Mouse (Mus musculus) layer of hippocampus, adult 18-20 months (tissue): ENCODE results near the gene Hoxc12. TPM values are rescaled to one million over a fixed set of nuclear protein-coding genes. Genes with fewer than 3 reads are reported as not detected.

ENCODE experiments used
- DNase-seq, 2 experiments: peaks; one replicate each; pipeline ENCODE4 v3.0.0; 2022; ENCODE audit warnings: low spot score in 2 of 2
- total RNA-seq, 2 experiments: library from RNA; stranded (reverse); gene quantifications; 2 replicates each; pipeline ENCODE4 v1.2.3; 2021

Hoxc12 gene
- total RNA-seq, 2 experiments from 2014 or later, result not detected

- DNase-seq, result no peak
Measured at GRCm38 (mm10) chr15:102937036-102937666, 594 bp downstream of the Hoxc12 start.

DNA sequence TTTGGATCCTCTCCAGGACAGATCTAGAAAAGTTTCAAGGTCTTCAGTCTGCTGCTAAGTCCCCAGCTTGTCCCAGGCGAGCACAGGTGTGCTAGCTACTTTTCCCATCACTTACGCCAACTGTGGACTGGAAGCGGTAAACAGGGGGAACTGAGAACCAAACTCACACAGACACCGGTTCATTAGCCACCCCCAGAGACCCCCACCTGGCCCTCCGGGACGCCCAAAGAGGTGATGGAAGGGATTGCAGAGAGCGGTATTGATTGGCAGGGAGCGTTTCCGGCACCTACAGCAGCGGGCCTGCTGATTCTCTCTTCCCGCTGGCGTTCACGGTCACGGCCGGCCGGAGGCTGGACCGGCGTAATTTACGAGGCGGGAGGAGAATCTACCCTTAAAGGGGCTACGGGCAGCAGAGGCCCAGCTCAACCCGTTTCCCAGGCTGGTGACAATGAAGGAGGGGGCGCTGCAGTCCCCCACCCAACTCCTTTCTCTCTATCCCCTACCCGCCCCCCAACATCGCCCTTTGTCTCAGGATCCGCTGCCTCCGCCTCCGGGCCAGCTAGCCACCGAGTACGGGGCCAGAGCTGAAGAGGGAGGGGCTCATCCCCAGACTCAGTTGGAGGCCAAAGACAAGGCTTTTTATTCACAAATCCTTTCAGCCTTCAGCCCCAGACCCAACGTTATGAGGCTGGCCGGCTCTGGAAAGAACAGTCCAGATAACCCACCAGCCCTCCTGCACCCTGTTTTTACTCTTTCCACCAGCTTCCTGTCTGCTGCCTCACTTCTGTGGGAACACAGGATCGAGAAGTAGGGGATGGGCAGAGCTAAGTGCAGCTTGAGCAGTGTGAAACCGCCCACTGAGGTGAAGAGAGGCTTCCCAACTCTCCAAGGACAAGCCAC, 2.9 kb downstream of the Hoxc12 start:
- no peak for DNase-seq

DNA sequence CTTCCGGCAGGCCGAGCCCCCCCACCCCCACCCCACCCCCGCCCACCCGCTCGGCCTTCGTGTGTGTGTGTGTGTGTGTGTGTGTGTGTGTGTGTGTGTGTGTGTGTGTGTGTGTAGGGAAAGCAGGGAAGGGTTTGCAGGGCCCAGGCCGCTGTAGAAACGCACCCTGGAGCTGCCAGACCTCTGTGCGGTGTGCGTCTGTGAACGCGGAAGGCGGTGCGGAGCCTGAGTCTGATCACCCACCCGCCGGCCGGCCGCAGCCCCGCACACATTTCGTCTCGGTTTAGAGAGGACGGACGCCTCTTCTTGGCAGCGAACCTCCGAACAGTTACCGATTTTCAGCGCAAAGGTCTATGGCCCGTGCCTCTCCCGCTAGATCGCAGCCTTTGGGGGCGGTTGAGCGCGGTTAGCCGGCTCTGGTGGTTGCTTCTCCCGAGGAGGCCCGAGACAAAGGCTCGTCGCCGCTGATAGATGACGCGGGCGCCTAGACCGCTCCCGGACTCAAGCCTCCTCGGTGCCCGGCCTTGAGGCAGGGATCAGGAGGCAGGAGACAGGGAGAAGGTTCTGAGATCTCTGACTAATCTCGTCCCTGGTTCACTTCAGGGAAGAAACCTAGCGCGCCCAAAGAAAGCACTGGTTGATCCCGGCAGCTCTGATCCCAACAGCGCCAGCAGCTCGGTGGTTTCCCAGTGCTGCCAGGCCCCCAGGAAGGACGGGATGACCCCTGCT, 6.3 kb downstream of the Hoxc12 start:
- no peak for DNase-seq

- DNase-seq, result no peak
Measured at GRCm38 (mm10) chr15:102943468-102943813, 6.9 kb downstream of the Hoxc12 start.

DNA sequence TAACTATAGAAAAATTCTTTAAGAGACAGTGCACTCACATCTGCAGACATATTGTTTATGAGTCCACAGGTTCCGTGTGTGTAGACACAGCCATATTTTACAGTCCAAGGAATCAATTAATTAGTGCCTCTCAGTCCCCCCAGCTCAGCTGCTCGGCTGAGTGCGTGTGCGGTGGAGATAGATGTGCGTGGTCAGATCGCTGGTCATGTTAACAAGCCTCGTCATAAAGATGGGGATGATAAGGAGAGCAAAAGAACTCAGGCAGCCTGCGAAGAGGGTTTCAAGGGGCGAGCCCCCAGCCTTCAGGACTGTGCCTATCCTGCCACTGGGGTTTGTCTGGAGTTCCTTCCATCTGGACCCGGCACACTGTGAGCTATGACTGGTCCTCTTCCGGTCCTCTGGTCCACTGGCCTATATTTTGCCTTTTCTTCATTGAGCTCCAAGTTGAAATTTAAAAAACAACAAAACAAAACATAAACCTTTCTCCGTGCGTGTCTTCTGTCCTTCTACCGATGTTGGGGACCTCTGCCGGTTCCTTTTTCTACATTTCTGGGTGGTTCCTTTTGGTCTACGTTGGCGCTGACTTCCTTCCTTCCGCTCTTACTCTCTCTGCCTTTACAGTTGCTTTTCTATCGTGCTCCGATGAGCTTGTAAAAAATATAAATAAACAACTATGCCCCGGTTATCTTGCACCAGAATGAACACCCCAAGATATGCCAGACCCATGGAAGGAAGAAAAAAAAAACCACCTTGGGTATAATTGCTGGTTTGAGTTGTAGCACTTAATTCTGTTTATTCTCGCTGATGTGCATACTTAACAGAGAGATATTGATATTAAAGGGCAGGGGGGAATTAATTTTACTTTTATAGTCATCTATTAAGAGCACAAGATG, 8.9 kb downstream of the Hoxc12 start:
- no peak for DNase-seq

DNA sequence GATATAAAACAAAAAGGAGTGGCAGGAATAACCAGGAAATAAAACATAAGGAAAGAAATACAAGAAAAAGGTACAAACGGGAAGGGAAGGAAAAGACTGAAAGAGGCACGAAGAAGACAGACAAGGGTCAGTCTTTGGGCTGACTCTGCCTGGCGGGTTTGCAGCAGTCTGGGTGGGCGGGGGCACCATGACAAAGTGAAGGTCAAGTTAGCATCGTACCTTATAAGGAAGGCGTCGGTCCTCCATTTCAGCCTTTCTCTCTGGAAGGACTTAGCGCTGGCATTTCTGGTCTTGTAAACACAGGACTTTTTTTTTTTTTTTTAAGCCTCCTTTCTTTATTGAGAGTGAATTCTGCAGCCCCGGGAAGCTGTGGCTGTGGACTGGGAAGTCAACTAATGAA, 10.7 kb downstream of the Hoxc12 start:
- no peak for DNase-seq

GRCm38 (mm10) chr15:102948842-102949241, 12.3 kb downstream of the Hoxc12 start:
- no peak for DNase-seq

DNA sequence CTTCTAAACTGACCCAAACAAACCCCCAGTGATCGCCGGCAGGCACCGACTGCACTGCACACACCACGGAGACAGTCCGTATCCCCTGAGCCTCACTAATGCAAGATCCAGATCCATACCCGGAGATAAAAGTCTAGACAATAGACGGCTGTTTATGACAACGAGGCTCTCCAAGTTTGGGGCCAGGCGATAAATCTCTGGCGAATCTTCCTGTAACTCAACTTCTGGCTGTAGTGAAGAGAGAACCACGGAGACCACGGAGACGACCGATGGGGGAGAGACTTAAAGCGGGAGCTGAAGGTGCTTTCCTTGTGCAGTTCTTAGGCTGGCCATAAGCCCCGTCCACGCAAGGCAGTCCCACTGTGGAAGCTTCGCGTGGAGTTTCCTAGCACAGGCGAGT, 13.1 kb downstream of the Hoxc12 start:
- no peak for DNase-seq

DNA sequence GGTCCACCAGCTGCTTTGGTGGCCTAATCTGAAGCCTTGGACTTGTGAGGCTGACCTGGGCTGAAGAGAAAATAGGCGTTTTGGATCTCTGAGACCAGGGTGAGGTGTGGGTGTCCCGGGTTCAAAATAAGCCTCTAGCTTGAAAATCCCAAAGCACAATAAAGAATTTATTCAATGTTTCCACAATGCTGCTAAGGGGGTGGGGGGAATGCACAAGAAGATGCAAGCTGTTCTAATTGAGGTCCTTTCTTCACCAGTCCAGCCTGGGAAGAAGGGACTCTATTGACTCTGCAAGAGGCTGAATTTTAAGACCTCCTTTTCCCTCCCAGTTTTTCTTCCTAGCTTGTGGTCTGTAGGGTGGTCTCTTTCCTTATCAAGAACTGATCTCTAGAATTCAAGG, 14.3 kb downstream of the Hoxc12 start:
- no peak for DNase-seq

DNA sequence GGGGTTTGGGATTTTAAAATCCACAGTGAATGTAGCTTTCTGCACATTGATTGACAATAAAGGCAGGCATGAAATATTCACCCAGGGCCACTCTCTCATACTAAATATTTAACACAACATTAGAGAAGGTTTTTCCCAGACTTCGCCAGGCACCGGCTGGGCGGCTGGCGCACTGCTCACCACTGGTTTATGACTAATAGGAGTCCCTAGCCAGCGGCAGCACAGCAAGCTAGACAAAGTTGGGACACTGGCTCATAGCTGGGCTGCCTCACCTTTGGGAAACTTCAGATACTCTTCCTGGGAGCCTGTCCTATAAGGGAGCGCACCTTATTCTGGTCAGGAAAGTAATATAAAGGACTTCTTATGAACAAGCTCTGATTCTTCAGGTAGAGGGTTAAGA, 17.0 kb downstream of the Hoxc12 start:
- no peak for DNase-seq

- no peak for DNase-seq
Measured at GRCm38 (mm10) chr15:102954192-102955006, 17.8 kb downstream of the Hoxc12 start, which contains the start of gene Hoxc11. TSS of gene Hoxc11 (plus strand) at chr15:102954427.

DNA sequence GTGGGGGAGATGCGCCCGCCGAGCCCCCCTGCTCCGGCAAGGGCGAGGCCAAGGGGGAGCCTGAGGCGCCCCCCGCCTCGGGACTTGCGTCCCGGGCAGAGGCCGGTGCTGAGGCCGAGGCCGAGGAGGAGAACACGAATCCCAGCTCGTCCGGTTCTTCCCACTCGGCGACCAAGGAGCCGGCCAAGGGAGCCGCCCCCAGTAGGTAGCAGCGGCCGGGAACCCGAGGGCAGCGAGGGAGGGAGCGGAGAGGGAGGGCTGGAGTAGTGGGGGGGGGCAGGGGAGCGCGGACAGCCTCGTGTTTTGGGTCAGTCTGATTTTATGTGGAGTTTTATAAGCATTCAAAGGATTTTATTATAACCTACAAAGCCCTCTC, 18.4 kb downstream of the Hoxc12 start:
- DNase-seq, result no peak

GRCm38 (mm10) chr15:102955833-102956640, 19.5 kb downstream of the Hoxc12 start:
- no peak for DNase-seq

GRCm38 (mm10) chr15:102956906-102957305, 20.3 kb downstream of the Hoxc12 start:
- no peak for DNase-seq

DNA sequence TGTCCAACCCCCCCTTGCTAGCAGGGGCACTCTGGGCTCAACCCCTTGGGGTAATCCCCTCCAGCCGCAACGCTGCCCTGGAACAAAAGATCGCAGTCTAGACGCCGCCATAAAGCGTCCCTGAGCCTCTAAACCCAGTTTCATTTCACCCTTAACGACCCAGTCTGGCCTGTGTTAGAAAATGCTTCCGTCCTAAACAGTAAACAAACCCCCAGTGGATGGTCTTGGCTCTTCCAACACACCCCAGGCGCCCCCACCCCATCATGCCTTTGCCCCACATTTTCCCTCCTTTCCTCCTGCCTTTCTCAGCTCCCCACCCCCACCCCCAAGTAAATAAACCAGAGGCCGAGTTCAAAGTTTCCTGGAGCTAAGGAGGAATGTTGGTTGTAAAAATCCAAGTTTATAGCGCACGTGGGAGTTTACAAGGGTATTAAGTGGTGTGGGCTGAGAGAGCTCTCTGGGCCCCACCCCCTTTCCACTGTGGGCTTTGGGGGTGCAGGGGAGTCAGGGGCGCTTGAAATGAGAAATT, 23.2 kb downstream of the Hoxc12 start:
- DNase-seq, result no peak

- no peak for DNase-seq
Measured at GRCm38 (mm10) chr15:102961728-102962127, 25.2 kb downstream of the Hoxc12 start.

GRCm38 (mm10) chr15:102962492-102962891, 25.9 kb downstream of the Hoxc12 start:
- no peak for DNase-seq

DNA sequence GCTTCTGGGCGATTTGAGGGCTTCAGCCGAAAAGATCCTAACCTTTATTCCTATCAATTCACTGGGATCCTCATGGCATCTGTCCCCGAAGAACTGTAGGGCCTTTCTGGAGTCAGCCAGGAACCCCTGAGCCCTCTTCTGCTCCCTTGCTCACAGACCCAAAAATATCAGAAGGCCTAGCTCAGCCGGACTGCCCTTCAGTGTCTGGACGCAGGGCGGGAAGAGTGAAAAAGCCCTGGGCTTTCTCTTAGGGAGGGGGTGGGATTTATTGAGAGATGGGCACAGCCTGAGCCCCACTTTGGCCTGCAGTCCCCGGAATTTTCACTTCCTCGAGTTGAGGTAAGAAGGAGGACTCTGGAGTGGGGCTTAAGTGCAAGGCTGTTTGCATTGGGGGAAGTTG, 26.7 kb downstream of the Hoxc12 start:
- no peak for DNase-seq
